Mouse (Mus musculus) kidney, embryonic 15.5 days (tissue): Measurements from ENCODE around the gene Nudt19. TPM values are rescaled to one million over a fixed set of nuclear protein-coding genes. Genes with fewer than 3 reads are reported as not detected.
"Not testable (repeated sequence)": the region's sequence is repeated elsewhere in the genome, so short reads cannot be mapped to it uniquely, and the experiment has no call there.

ENCODE experiments used
- ATAC-seq: fragments of 200-750 bp; cut with Nextera tagmentation; replicated peaks from 2 replicates; pipeline ENCODE4 v1.8.0; 2017; ENCODE audit warnings: moderate TSS enrichment; ENCODE audit not compliant: low FRiP score
- H3K27ac ChIP-seq: fragments of 300-500 bp; sonication (generic); 2 replicates; pipeline ENCODE4 v1.5.1; 2015; ENCODE audit warnings: mild to moderate bottlenecking, inconsistent platforms
- H3K27me3 ChIP-seq: fragments of 300-500 bp; sonication (generic); 2 replicates; pipeline ENCODE4 v1.6.1; 2015; ENCODE audit warnings: inconsistent platforms
- H3K36me3 ChIP-seq: fragments of 300-500 bp; sonication (generic); 2 replicates; pipeline ENCODE4 v1.6.1; 2015; ENCODE audit warnings: inconsistent platforms
- H3K4me1 ChIP-seq: fragments of 300-500 bp; sonication (generic); 2 replicates; pipeline ENCODE4 v1.6.1; 2015; ENCODE audit warnings: inconsistent platforms
- H3K4me2 ChIP-seq: fragments of 300-500 bp; sonication (generic); 2 replicates; pipeline ENCODE4 v1.6.1; 2015; ENCODE audit warnings: moderate library complexity, mild to moderate bottlenecking, inconsistent platforms
- H3K4me3 ChIP-seq: fragments of 300-500 bp; sonication (generic); replicated peaks from 2 replicates; pipeline ENCODE4 v1.5.1; 2015; ENCODE audit warnings: mild to moderate bottlenecking, inconsistent platforms
- H3K9ac ChIP-seq: fragments of 300-500 bp; sonication (generic); 2 replicates; pipeline ENCODE4 v1.6.1; 2015; ENCODE audit warnings: mild to moderate bottlenecking, inconsistent platforms
- H3K9me3 ChIP-seq: fragments of 300-500 bp; sonication (generic); replicated peaks from 2 replicates; pipeline ENCODE4 v1.6.1; 2016; ENCODE audit warnings: inconsistent platforms
- WGBS: fragments of 180-500 bp; shearing (Covaris S2); methylation state at CpG from one replicate; pipeline ENCODE4 v1.1.7; 2015; ENCODE audit warnings: mixed read lengths; 5-methylcytosine and 5-hydroxymethylcytosine counted together
- polyA plus RNA-seq: library from polyadenylated mRNA; unstranded; fragments of >200 nt; fragmentation: Nextera tagmentation; extraction: Ambion mirVana; gene quantifications from 2 replicates; pipeline ENCODE4 v1.2.1, GENCODE M21; 2015

Nudt19 gene
- polyA plus RNA-seq, 1 experiment from 2014 or later = 66.6 TPM

- peak within 1 kb of the TSS; percentile 92 for H3K4me3 ChIP-seq
- under 1% methylated on average over 45 of the region's 45 CpGs for WGBS
- H3K9me3 ChIP-seq = no peaks in the 10 kb centered on the region
- H3K27ac ChIP-seq = peak within 1 kb of the TSS; percentile 90
- H3K4me1 ChIP-seq = peaks cover 27% of the 10 kb centered on the region
- H3K9ac ChIP-seq = peak within 1 kb of the TSS; percentile 84
- H3K4me2 ChIP-seq = peak within 1 kb of the TSS; percentile 92
- H3K36me3 ChIP-seq = no peaks in the 10 kb centered on the region
- ATAC-seq = peak; percentile 87
- H3K27me3 ChIP-seq = peaks cover 46% of the 10 kb centered on the region
Measured at GRCm38 (mm10) chr7:35585191-35586054, 29.3 kb upstream of the Nudt19 start, which contains the start of gene Rgs9bp. Gene Rgs9bp (minus strand): TSS chr7:35585582.

- WGBS = under 1% methylated on average over 50 of the region's 50 CpGs
- no peak overlapping the region for H3K27ac ChIP-seq
- H3K36me3 ChIP-seq = no peaks in the 10 kb centered on the region
- no peaks in the 10 kb centered on the region for H3K9me3 ChIP-seq
- peaks cover 46% of the 10 kb centered on the region for H3K27me3 ChIP-seq
- peaks cover 27% of the 10 kb centered on the region for H3K4me1 ChIP-seq
- peak overlapping the region; percentile 92 for H3K4me2 ChIP-seq
- peak overlapping the region; percentile 35; the same call in 1 of the 2 replicates for H3K9ac ChIP-seq
- H3K4me3 ChIP-seq = peak overlapping the region; percentile 92
- ATAC-seq = no peak
Measured at GRCm38 (mm10) chr7:35584786-35585190, 28.7 kb upstream of the Nudt19 start.

DNA sequence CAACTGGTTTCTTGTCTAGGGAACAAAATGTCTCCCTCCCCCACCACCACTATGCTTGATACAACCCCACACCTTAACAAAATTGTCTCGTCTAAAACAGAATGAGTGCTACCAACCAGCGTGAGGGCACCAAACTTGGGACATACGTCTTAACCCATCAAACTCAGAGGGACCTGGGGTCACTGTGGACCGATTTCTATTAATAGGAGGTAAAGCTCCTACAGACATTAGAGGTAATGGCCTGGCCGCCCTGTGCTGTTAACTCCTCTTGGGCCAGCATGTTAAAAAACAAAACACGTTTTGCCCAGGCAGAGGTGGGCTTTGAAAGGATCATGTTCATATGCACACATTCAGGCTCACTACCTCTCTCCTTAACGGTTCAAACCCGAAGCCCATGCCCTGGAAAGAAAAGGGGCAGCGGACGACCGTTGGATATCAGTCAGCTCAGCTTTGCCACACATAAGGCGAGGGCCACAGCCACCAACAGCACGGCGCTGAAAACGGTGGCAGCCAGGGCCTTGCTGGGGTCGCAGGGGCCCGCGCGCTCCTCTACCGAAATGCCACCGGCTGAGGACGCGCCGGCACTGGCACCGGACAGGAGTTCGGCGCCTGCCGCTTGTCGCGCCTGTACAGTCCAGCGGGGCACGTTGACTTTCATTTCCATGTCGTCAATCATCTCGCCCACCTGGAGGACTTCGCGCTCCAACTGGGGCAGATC is 28.1 kb upstream of the Nudt19 start:
- no peak overlapping the region for H3K27ac ChIP-seq
- 5% methylated on average over 36 of the region's 36 CpGs for WGBS
- H3K9ac ChIP-seq = peak overlapping the region; percentile 35; the same call in 1 of the 2 replicates
- peak overlapping the region; percentile 92 for H3K4me3 ChIP-seq
- H3K4me2 ChIP-seq = peak overlapping the region; percentile 92
- H3K9me3 ChIP-seq = no peaks in the 10 kb centered on the region
- H3K36me3 ChIP-seq = no peaks in the 10 kb centered on the region
- peaks cover 46% of the 10 kb centered on the region for H3K27me3 ChIP-seq
- ATAC-seq = no peak
- peaks cover 27% of the 10 kb centered on the region for H3K4me1 ChIP-seq

DNA sequence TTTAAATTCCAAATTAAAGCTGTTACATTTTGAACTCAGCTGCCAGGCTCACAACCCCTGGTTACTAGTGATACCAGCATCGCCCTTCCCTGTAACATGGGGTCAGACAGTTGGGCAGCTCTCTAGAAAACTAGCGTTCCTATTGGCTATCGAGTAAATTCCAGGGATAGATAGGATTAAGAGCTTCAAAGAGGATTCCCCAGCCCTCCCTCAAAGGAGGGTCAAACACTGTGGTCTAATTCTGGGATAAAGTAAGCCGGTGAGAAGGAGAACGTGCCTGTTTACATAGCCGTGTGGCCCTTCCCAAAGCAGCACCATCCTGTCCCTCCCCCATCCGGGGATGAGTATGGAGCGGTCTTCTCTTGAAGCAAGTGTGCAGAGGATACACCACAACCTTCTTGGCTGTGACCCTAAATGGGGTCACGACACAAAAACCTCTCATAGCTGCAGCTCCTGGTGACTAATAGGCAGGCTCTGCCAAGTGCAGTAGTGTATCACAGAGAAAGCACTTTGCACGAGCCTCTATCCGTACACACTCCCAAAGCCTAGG is 27.4 kb upstream of the Nudt19 start:
- WGBS = 23% methylated on average over 11 of the region's 11 CpGs
- no peak for ATAC-seq
- Histone ChIP-seq H3K4me2 (no peak overlapping the region), H3K4me1 (peaks cover 27% of the 10 kb centered on the region), H3K27me3 (peaks cover 47% of the 10 kb centered on the region), H3K4me3 (peak overlapping the region; percentile 92; the same call in 1 of the 2 replicates), H3K9me3 (no peaks in the 10 kb centered on the region), H3K36me3 (no peaks in the 10 kb centered on the region), H3K27ac (no peak overlapping the region), H3K9ac (no peak overlapping the region)

DNA sequence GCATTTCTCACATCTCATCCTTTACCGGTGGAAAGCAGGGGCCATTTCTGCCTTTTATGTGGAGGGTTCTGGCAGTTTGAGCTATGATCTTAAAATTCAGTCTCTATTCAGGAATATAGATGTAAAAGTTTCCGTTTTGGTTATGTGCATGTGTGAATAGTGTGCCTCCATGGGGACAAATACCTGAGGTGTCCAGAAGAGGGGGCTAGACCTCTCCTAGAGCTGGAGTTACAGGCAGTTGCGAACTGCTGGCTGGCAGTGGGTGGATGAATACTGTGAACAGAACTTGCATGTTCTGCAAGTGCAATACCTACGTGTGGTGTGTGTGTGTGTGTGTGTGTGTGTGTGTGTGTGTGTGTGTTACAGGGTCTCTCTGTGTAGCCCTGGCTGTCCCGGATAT is 26.6 kb upstream of the Nudt19 start:
- Histone ChIP-seq H3K27me3 (peaks cover 52% of the 10 kb centered on the region), H3K4me3 (no peak overlapping the region), H3K4me1 (peaks cover 26% of the 10 kb centered on the region), H3K9me3 (no peaks in the 10 kb centered on the region), H3K36me3 (no peaks in the 10 kb centered on the region), H3K27ac (no peak overlapping the region), H3K9ac (no peak overlapping the region), H3K4me2 (no peak overlapping the region)
- ATAC-seq = no peak
- WGBS = 69% methylated on average over 5 of the region's 5 CpGs

- 38% methylated on average over 4 of the region's 4 CpGs for WGBS
- Histone ChIP-seq H3K9me3 (no peaks in the 10 kb centered on the region), H3K27ac (no peak overlapping the region), H3K36me3 (no peaks in the 10 kb centered on the region), H3K9ac (no peak overlapping the region), H3K4me2 (no peak overlapping the region), H3K4me1 (peaks cover 10% of the 10 kb centered on the region), H3K4me3 (no peak overlapping the region), H3K27me3 (peaks cover 59% of the 10 kb centered on the region)
- ATAC-seq = no peak
Measured at GRCm38 (mm10) chr7:35579849-35580248, 23.7 kb upstream of the Nudt19 start.

DNA sequence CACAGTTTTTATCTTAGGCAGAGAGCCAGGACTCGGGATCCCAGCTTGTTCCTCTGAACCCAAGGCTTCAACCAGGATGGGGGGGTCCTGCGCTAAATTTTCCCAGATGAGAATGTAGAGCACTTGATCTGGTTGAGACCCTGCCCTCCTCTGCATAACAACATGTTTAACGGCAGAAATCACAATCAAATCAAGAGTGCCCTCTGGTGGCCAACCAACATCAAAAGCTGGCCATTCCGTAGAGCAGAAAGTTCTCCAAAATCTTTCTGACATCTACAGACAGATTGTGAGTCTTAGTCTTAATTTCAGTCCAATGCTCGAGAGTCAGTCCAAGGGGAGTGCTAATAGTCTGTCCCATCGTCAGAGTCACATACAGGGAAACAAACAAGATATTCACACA is 14.8 kb upstream of the Nudt19 start:
- not testable (repeated sequence) for H3K27me3 ChIP-seq, H3K9ac ChIP-seq, H3K4me3 ChIP-seq, H3K36me3 ChIP-seq, H3K9me3 ChIP-seq, H3K27ac ChIP-seq, H3K4me1 ChIP-seq, H3K4me2 ChIP-seq, ATAC-seq
- 31% methylated on average over 6 of the region's 6 CpGs for WGBS

DNA sequence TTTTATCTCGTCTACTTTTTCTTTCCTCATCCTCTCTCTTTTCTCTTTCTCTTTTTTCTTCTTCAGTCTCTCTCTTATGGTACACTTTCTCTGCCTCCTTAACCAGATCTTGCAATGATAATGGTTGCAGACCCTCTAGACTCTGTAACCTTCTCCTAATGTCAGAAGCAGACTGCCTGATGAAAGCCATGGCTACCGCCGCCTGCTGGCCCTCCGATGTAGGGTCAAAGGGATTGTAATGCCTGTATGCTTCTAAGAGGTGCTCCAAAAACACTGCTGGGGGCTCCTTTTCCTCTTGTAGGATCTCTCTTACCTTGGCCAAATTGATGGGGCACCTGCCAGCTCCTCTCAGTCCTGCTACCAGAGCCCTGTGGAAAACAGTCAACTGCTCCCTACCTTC is 13.6 kb upstream of the Nudt19 start:
- 89% methylated on average over 4 of the region's 4 CpGs for WGBS
- not testable (repeated sequence) for H3K27ac ChIP-seq, ATAC-seq

DNA sequence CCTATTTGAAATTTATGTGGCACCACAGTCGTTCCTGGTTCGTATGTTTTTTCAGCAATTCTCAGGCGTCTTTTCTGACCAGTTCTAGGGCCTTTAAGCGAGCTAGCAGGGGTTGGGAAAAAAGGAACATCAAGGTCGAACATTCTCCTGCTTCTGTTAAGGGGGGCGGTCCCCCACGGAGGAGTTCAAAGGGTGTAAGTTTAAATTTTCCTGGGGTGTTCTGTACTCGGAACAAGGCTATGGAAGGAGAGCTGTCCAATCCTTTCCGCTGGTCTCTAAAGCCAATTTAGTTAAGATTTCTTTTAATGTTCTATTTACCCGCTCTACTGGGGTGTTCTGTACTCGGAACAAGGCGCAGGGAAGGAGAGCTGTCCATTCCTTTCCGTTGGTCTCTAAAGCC is 9.9 kb upstream of the Nudt19 start:
- not testable (repeated sequence) for H3K27ac ChIP-seq, H3K27me3 ChIP-seq, ATAC-seq, H3K4me1 ChIP-seq, H3K4me2 ChIP-seq, H3K36me3 ChIP-seq, H3K9me3 ChIP-seq, H3K4me3 ChIP-seq, H3K9ac ChIP-seq
- 66% methylated on average over 13 of the region's 13 CpGs for WGBS

More for the DNA sequence above, 13.6 kb upstream of the Nudt19 start:
- not testable (repeated sequence) for H3K9me3 ChIP-seq, H3K9ac ChIP-seq, H3K36me3 ChIP-seq, H3K27me3 ChIP-seq, H3K4me3 ChIP-seq, H3K4me2 ChIP-seq, H3K4me1 ChIP-seq

- H3K4me2 ChIP-seq, H3K36me3 ChIP-seq, ATAC-seq, H3K4me3 ChIP-seq, H3K9ac ChIP-seq, H3K27ac ChIP-seq, H3K27me3 ChIP-seq, H3K4me1 ChIP-seq, H3K9me3 ChIP-seq: not testable (repeated sequence)
- WGBS = 84% methylated on average over 10 of the region's 10 CpGs
Measured at GRCm38 (mm10) chr7:35564872-35565271, 8.8 kb upstream of the Nudt19 start.

- no peak for ATAC-seq
- no peak overlapping the region for H3K4me3 ChIP-seq
- no peaks in the 10 kb centered on the region for H3K36me3 ChIP-seq
- H3K9ac ChIP-seq = no peak overlapping the region
- no peaks in the 10 kb centered on the region for H3K9me3 ChIP-seq
- H3K27me3 ChIP-seq = no peaks in the 10 kb centered on the region
- H3K4me2 ChIP-seq = no peak overlapping the region
- WGBS = 96% methylated on average over 2 of the region's 2 CpGs
- H3K27ac ChIP-seq = no peak overlapping the region
- no peaks in the 10 kb centered on the region for H3K4me1 ChIP-seq
Measured at GRCm38 (mm10) chr7:35564067-35564865, 8.2 kb upstream of the Nudt19 start.
